Mouse (Mus musculus): ENCODE results near the gene Oaz2. TPM values are rescaled to one million over a fixed set of nuclear protein-coding genes. Genes with fewer than 3 reads are reported as not detected.

The Oaz2 gene
- 159 TPM for polyA plus RNA-seq (2017; shearing (Covaris generic))

GRCm38 (mm10) chr9:65667701-65668100, at the start of gene Oaz2:
Oaz2 (plus strand) TSS chr9:65668001.

GRCm38 (mm10) chr9:65629025-65629766, 38.6 kb upstream of the Oaz2 start, which contains the start of gene Rbpms2:
Rbpms2 (plus strand) TSS chr9:65629648.

Other genes starting within 250 kb of the Oaz2 start
- not detected for gene Slc51b, start 245.0 kb upstream of the Oaz2 start, polyA plus RNA-seq (2017; shearing (Covaris generic))
- gene Mtfmt, start 232.2 kb upstream of the Oaz2 start, polyA plus RNA-seq (2017; shearing (Covaris generic)): 47.0 TPM
- 109 TPM for gene Spg21, start 207.1 kb upstream of the Oaz2 start, polyA plus RNA-seq (2017; shearing (Covaris generic))
- not detected for gene Ankdd1a, start 147.8 kb upstream of the Oaz2 start, polyA plus RNA-seq (2017; shearing (Covaris generic))
- 102 TPM for gene Plekho2, start 88.0 kb upstream of the Oaz2 start, polyA plus RNA-seq (2017; shearing (Covaris generic))
- gene Pif1, start 80.8 kb upstream of the Oaz2 start, polyA plus RNA-seq (2017; shearing (Covaris generic)): 0.54 TPM
- 0.43 TPM for gene Rbpms2, start 38.4 kb upstream of the Oaz2 start, polyA plus RNA-seq (2017; shearing (Covaris generic))
- gene Zfp609, start 159.6 kb downstream of the Oaz2 start, polyA plus RNA-seq (2017; shearing (Covaris generic)): 4.3 TPM
- gene Pclaf, start 222.2 kb downstream of the Oaz2 start, polyA plus RNA-seq (2017; shearing (Covaris generic)): 16.5 TPM
- 48.2 TPM for gene Trip4, start 240.8 kb downstream of the Oaz2 start, polyA plus RNA-seq (2017; shearing (Covaris generic))
- gene Csnk1g1, start 240.9 kb downstream of the Oaz2 start, polyA plus RNA-seq (2017; shearing (Covaris generic)): 47.1 TPM

Measured in inflammation-experienced regulatory T-cells, adult 16 weeks (primary cell).